Mouse (Mus musculus) naive thymus-derived CD4-positive, alpha-beta T cell, adult 5 months (primary cell): ENCODE data around the gene Krt5. TPM values are rescaled to one million over a fixed set of nuclear protein-coding genes. Genes with fewer than 3 reads are reported as not detected.

Experiments
- polyA plus RNA-seq: library from polyadenylated mRNA; unstranded; fragments of 100-300 nt; shearing (Covaris generic); gene quantifications from one replicate; pipeline ENCODE4 v1.2.1, GENCODE M21; 2017

Krt5 gene
- polyA plus RNA-seq: not detected

DNA sequence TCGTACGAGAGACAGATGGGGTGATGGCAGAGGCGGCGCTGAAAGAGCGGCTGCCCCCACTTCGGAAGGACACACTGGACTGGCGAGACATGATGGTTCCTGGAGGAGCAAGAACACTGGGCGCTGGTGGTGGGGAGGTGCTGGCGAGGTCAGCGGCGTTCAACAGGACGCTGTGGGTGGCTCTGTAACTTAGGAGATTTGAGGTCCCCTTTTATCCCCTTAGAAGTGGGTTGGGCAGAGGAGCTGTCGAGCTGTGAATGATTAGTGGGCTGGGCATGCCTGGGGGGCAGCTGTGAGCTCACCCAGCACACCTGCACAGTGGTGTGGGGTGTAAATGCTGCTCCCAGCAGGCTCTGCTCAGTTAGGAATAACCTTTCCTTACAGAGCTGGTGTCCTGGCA is at the start of gene Krt5:
Gene Krt5, minus strand, starts transcription at position 179 of the 400 bp plus-strand sequence.

DNA sequence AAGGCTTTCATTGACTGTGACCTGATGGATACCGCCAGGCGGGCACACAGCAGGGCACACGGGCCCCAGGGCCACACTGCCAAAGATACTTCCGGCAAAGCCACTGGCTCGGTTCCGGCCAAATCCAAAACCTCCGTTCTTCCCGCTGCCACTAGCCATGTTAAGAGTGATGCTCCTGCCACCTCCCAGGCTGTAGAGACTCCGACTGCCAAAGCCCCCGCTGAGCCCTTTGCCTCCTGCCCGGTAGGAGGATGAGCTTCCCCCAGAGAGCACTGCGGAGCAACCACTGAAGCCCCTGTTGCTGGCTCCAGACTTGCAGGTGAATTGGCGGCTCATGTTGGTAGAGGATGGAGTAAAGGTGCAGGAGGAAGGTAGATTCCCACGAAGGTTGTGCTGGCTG is 30.0 kb upstream of the Krt5 start, which contains the start of gene Krt71:
Gene Krt71, minus strand, starts transcription at position 399 of the 400 bp plus-strand sequence.

DNA sequence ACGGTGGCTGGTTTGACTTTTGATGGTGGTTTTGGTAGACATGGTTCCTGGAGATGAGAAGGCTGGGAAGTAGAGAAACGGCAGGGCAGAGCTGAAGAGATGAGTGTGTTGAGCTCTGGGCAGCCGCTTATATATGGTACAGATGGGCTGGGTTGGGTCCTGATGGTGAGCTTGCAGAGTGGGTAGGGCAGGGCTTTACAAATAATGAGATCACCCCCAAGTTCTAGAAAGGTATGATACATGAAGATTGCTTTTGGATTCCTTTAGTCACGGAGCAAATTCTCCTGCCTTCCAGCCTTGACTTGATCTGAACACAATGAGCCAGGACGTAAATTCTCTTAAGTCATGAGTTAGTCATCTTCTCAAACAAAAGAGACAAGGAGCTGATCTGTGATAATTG is 18.5 kb downstream of the Krt5 start, which contains the start of gene Krt6a:
Gene Krt6a, minus strand, starts transcription at position 101 of the 400 bp plus-strand sequence.

DNA sequence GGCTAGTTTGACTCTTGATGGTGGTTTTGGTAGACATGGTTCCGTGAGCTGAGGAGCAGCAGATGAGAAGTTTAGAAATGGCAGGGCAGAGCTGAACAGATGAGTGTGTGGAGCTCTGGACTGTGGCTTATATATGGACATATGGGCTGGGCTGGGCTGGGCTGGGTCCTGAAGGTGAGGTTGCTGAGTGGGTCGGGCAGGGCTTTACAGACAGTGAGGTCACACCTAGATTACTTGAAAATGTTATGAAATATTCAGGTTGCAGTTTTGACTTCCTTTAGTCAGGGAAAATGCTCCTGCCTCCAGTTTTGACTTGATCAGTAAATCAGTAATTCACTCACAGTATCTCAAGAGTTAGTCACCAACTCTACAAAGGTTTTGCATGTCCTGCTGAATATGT is 32.5 kb downstream of the Krt5 start, which contains the start of gene Krt6b:
Gene Krt6b, minus strand, starts transcription at position 101 of the 400 bp plus-strand sequence.

Other genes with a start within 250 kb of the Krt5 start
- not detected for gene Krt81, start 249.1 kb downstream of the Krt5 start, polyA plus RNA-seq
- gene Krt86, start 239.4 kb downstream of the Krt5 start, polyA plus RNA-seq: not detected
- not detected for gene Krt83, start 221.4 kb downstream of the Krt5 start, polyA plus RNA-seq
- not detected for gene Gm49425, start 195.6 kb downstream of the Krt5 start, polyA plus RNA-seq
- gene Krt84, start 180.1 kb downstream of the Krt5 start, polyA plus RNA-seq: not detected
- gene Krt82, start 162.2 kb downstream of the Krt5 start, polyA plus RNA-seq: not detected
- gene Krt90, start 149.9 kb downstream of the Krt5 start, polyA plus RNA-seq: not detected
- gene Krt75, start 139.0 kb downstream of the Krt5 start, polyA plus RNA-seq: 0.10 TPM
- gene Gm5414, start 84.7 kb downstream of the Krt5 start, polyA plus RNA-seq: not detected
- not detected for gene Gm5478, start 65.5 kb downstream of the Krt5 start, polyA plus RNA-seq
- not detected for gene Krt6b, start 32.6 kb downstream of the Krt5 start, polyA plus RNA-seq
- not detected for gene Krt6a, start 18.6 kb downstream of the Krt5 start, polyA plus RNA-seq
- not detected for gene Krt71, start 30.2 kb upstream of the Krt5 start, polyA plus RNA-seq
- not detected for gene Krt72, start 73.6 kb upstream of the Krt5 start, polyA plus RNA-seq
- not detected for gene Krt73, start 89.4 kb upstream of the Krt5 start, polyA plus RNA-seq
- gene Krt2, start 105.3 kb upstream of the Krt5 start, polyA plus RNA-seq: not detected
- not detected for gene Krt1, start 137.9 kb upstream of the Krt5 start, polyA plus RNA-seq
- not detected for gene Krt77, start 156.8 kb upstream of the Krt5 start, polyA plus RNA-seq
- not detected for gene Krt76, start 180.0 kb upstream of the Krt5 start, polyA plus RNA-seq
- 0.16 TPM for gene Krt4, start 211.8 kb upstream of the Krt5 start, polyA plus RNA-seq
- gene Krt79, start 227.4 kb upstream of the Krt5 start, polyA plus RNA-seq: not detected
- not detected for gene Krt78, start 241.4 kb upstream of the Krt5 start, polyA plus RNA-seq